Mouse (Mus musculus): Measurements from ENCODE around the gene Nckap1l. TPM values are rescaled to one million over a fixed set of nuclear protein-coding genes. Genes with fewer than 3 reads are reported as not detected.

The Nckap1l gene
- polyA plus RNA-seq, 1 experiment from 2014 or later, result 3.2 TPM

DNA sequence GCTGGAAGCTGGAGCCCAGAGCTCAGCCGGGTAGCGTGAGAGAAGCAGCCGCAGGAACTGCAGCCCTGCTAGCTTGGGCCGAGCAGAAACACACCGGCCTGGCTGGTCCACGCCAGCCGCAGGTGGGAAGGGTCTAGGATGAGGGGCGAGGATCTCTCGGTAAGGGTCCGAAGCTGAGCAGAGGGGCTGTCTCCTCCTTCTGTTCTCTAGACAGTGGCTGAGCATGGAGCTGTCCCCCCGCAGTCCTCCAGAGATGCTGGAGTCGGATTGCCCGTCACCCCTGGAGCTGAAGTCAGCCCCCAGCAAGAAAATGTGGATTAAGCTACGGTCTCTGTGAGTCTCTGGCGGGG is 49.6 kb downstream of the Nckap1l start:
- 0% methylated on average over 15 of the region's 15 CpGs for WGBS
- H3K9ac ChIP-seq (replicated peaks; ENCODE audit: low read depth, low read length), result peak overlapping the region; percentile 36; the same call in 1 of the 2 replicates
- H3K27me3 ChIP-seq (ENCODE audit: control insufficient read depth, insufficient read depth, low read length), result peaks cover 5% of the 10 kb centered on the region; the same call in 1 of the 2 replicates
- no peak overlapping the region for H3K27ac ChIP-seq (ENCODE audit: low read length)
- H3K4me3 ChIP-seq (ENCODE audit: low read depth, low read length), result peak overlapping the region; percentile 57
- no peaks in the 10 kb centered on the region for H3K36me3 ChIP-seq (ENCODE audit: control insufficient read depth, insufficient read depth, low read length)
- no peaks in the 10 kb centered on the region for H3K4me1 ChIP-seq (ENCODE audit: control insufficient read depth, insufficient read depth, low read length)
- no peaks in the 10 kb centered on the region for H3K9me3 ChIP-seq (ENCODE audit: control insufficient read depth, low read depth, low read length)
- H3K4me2 ChIP-seq (replicated peaks; ENCODE audit: low read depth, low read length), result peak overlapping the region; percentile 86
- peak; percentile 54; the same call in 1 of the 2 replicates for ATAC-seq (ENCODE audit: insufficient number of reproducible peaks, insufficient read depth, low FRiP score, low read depth)

- no peak for ATAC-seq (ENCODE audit: insufficient number of reproducible peaks, insufficient read depth, low FRiP score, low read depth)
- 50% methylated on average over 12 of the region's 12 CpGs for WGBS
Measured at GRCm38 (mm10) chr15:103503660-103504059, 50.1 kb downstream of the Nckap1l start.

GRCm38 (mm10) chr15:103509317-103509716 is 55.7 kb downstream of the Nckap1l start:
- no peaks in the 10 kb centered on the region for H3K36me3 ChIP-seq (ENCODE audit: control insufficient read depth, insufficient read depth, low read length)
- H3K9me3 ChIP-seq (ENCODE audit: control insufficient read depth, low read depth, low read length), result no peaks in the 10 kb centered on the region
- H3K9ac ChIP-seq (replicated peaks; ENCODE audit: low read depth, low read length), result no peak overlapping the region
- 68% methylated on average over 3 of the region's 3 CpGs for WGBS
- 0 out of 2 replicates have a peak, but pooled peaks cover 7% of the 10 kb centered on the region for H3K4me1 ChIP-seq (ENCODE audit: control insufficient read depth, insufficient read depth, low read length)
- no peak overlapping the region for H3K4me2 ChIP-seq (replicated peaks; ENCODE audit: low read depth, low read length)
- no peak for ATAC-seq (ENCODE audit: insufficient number of reproducible peaks, insufficient read depth, low FRiP score, low read depth)
- no peak overlapping the region for H3K4me3 ChIP-seq (ENCODE audit: low read depth, low read length)
- no peaks in the 10 kb centered on the region for H3K27me3 ChIP-seq (ENCODE audit: control insufficient read depth, insufficient read depth, low read length)
- no peak overlapping the region for H3K27ac ChIP-seq (ENCODE audit: low read length)

More at GRCm38 (mm10) chr15:103503660-103504059, 50.1 kb downstream of the Nckap1l start:
- H3K27ac ChIP-seq (ENCODE audit: low read length), result no peak overlapping the region
- no peaks in the 10 kb centered on the region for H3K4me1 ChIP-seq (ENCODE audit: control insufficient read depth, insufficient read depth, low read length)
- no peaks in the 10 kb centered on the region for H3K36me3 ChIP-seq (ENCODE audit: control insufficient read depth, insufficient read depth, low read length)
- no peaks in the 10 kb centered on the region for H3K9me3 ChIP-seq (ENCODE audit: control insufficient read depth, low read depth, low read length)
- H3K4me3 ChIP-seq (ENCODE audit: low read depth, low read length), result peak overlapping the region; percentile 57
- H3K27me3 ChIP-seq (ENCODE audit: control insufficient read depth, insufficient read depth, low read length), result peaks cover 5% of the 10 kb centered on the region; the same call in 1 of the 2 replicates
- no peak overlapping the region for H3K9ac ChIP-seq (replicated peaks; ENCODE audit: low read depth, low read length)
- H3K4me2 ChIP-seq (replicated peaks; ENCODE audit: low read depth, low read length), result peak overlapping the region; percentile 86

DNA sequence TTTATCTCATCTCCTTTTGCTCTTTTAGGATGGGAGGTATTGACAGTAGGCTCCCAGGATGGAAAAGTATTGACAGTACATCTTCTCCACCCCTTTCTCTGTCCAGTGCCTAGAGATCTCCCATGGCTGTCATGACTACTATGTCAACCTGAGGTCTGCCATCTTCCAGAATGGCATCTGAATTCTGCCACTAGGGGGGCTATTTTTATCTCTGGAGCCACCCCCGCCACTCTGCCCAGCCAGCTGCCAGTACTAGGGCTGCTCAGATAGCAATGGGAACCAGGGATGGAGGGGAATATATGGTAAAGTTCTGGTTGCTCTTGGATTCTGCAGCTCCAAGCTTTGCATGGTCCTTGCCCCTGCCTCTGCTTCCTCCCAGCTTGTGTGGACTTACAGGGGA is 58.1 kb downstream of the Nckap1l start:
- H3K27ac ChIP-seq (ENCODE audit: low read length), result no peak overlapping the region
- H3K36me3 ChIP-seq (ENCODE audit: control insufficient read depth, insufficient read depth, low read length), result no peaks in the 10 kb centered on the region
- 88% methylated on average over 1 of the region's 1 CpGs for WGBS
- peaks cover 16% of the 10 kb centered on the region; the same call in 1 of the 2 replicates for H3K4me1 ChIP-seq (ENCODE audit: control insufficient read depth, insufficient read depth, low read length)
- H3K9ac ChIP-seq (replicated peaks; ENCODE audit: low read depth, low read length), result no peak overlapping the region
- no peak for ATAC-seq (ENCODE audit: insufficient number of reproducible peaks, insufficient read depth, low FRiP score, low read depth)
- no peak overlapping the region for H3K4me3 ChIP-seq (ENCODE audit: low read depth, low read length)
- H3K9me3 ChIP-seq (ENCODE audit: control insufficient read depth, low read depth, low read length), result no peaks in the 10 kb centered on the region
- H3K4me2 ChIP-seq (replicated peaks; ENCODE audit: low read depth, low read length), result no peak overlapping the region
- H3K27me3 ChIP-seq (ENCODE audit: control insufficient read depth, insufficient read depth, low read length), result no peaks in the 10 kb centered on the region

DNA sequence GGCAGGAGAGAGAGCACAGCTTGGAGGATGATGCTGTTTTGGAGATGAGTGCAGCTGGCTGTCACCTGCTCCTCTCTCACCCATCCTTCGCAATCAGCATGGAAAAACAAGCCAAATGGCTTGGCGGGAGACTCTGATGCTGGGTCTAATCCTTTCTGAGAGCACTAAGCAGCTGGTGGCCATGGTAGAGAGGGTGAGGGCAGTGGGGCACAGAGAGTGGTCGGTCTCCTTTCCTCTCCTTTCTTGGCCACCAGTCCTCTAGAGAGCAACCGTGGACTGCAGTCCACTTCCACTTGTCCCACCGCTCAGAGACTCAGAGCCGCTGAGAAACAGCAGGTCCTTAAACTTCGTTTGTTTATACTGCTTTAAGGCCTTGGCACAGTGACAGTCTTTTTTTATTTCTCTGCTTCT is 60.0 kb downstream of the Nckap1l start:
- Histone ChIP-seq H3K27ac (ENCODE audit: low read length) (peak overlapping the region; percentile 55; the same call in 1 of the 2 replicates), H3K36me3 (ENCODE audit: control insufficient read depth, insufficient read depth, low read length) (no peaks in the 10 kb centered on the region), H3K4me1 (ENCODE audit: control insufficient read depth, insufficient read depth, low read length) (peaks cover 17% of the 10 kb centered on the region; the same call in 1 of the 2 replicates), H3K4me3 (ENCODE audit: low read depth, low read length) (no peak overlapping the region), H3K9me3 (ENCODE audit: control insufficient read depth, low read depth, low read length) (no peaks in the 10 kb centered on the region), H3K27me3 (ENCODE audit: control insufficient read depth, insufficient read depth, low read length) (no peaks in the 10 kb centered on the region), H3K9ac (replicated peaks; ENCODE audit: low read depth, low read length) (no peak overlapping the region), H3K4me2 (replicated peaks; ENCODE audit: low read depth, low read length) (peak overlapping the region; percentile 44)
- ATAC-seq (ENCODE audit: insufficient number of reproducible peaks, insufficient read depth, low FRiP score, low read depth), result peak; percentile 51; the same call in 1 of the 2 replicates
- 7% methylated on average over 7 of the region's 7 CpGs for WGBS

DNA sequence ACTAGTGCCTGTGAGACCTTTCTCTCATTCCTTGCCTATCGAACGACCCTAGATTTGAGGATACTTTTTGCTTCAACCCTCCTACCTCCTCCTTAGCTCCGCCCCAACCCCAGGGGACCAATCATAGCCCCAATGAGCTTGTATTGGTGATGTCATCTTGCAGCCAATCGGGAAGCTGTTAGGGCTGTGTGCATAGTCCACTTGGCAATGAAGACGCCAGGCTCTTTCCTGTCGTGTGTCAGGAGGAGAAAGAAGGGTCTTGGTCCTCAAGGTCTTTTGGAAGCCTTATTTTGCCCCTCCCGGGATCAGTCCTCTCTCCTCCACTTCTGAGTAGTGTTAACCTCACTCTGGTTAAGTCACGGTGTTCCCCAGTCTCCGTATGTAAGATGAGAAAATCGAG is 60.5 kb downstream of the Nckap1l start:
- Histone ChIP-seq H3K27me3 (ENCODE audit: control insufficient read depth, insufficient read depth, low read length) (no peaks in the 10 kb centered on the region), H3K36me3 (ENCODE audit: control insufficient read depth, insufficient read depth, low read length) (no peaks in the 10 kb centered on the region), H3K4me1 (ENCODE audit: control insufficient read depth, insufficient read depth, low read length) (peaks cover 22% of the 10 kb centered on the region; the same call in 1 of the 2 replicates), H3K9ac (replicated peaks; ENCODE audit: low read depth, low read length) (no peak overlapping the region), H3K4me2 (replicated peaks; ENCODE audit: low read depth, low read length) (peak overlapping the region; percentile 44), H3K9me3 (ENCODE audit: control insufficient read depth, low read depth, low read length) (no peaks in the 10 kb centered on the region), H3K27ac (ENCODE audit: low read length) (no peak overlapping the region), H3K4me3 (ENCODE audit: low read depth, low read length) (peak overlapping the region; percentile 18)
- ATAC-seq (ENCODE audit: insufficient number of reproducible peaks, insufficient read depth, low FRiP score, low read depth), result peak; percentile 92
- WGBS, result 4% methylated on average over 10 of the region's 10 CpGs

GRCm38 (mm10) chr15:103514914-103515313 is 61.3 kb downstream of the Nckap1l start:
- no peak for ATAC-seq (ENCODE audit: insufficient number of reproducible peaks, insufficient read depth, low FRiP score, low read depth)
- no peaks in the 10 kb centered on the region for H3K9me3 ChIP-seq (ENCODE audit: control insufficient read depth, low read depth, low read length)
- H3K4me1 ChIP-seq (ENCODE audit: control insufficient read depth, insufficient read depth, low read length), result peaks cover 24% of the 10 kb centered on the region; the same call in 1 of the 2 replicates
- WGBS, result 33% methylated on average over 3 of the region's 3 CpGs
- H3K4me3 ChIP-seq (ENCODE audit: low read depth, low read length), result no peak overlapping the region
- H3K27me3 ChIP-seq (ENCODE audit: control insufficient read depth, insufficient read depth, low read length), result no peaks in the 10 kb centered on the region
- no peak overlapping the region for H3K27ac ChIP-seq (ENCODE audit: low read length)
- H3K4me2 ChIP-seq (replicated peaks; ENCODE audit: low read depth, low read length), result peak overlapping the region; percentile 44
- no peaks in the 10 kb centered on the region for H3K36me3 ChIP-seq (ENCODE audit: control insufficient read depth, insufficient read depth, low read length)
- H3K9ac ChIP-seq (replicated peaks; ENCODE audit: low read depth, low read length), result no peak overlapping the region

DNA sequence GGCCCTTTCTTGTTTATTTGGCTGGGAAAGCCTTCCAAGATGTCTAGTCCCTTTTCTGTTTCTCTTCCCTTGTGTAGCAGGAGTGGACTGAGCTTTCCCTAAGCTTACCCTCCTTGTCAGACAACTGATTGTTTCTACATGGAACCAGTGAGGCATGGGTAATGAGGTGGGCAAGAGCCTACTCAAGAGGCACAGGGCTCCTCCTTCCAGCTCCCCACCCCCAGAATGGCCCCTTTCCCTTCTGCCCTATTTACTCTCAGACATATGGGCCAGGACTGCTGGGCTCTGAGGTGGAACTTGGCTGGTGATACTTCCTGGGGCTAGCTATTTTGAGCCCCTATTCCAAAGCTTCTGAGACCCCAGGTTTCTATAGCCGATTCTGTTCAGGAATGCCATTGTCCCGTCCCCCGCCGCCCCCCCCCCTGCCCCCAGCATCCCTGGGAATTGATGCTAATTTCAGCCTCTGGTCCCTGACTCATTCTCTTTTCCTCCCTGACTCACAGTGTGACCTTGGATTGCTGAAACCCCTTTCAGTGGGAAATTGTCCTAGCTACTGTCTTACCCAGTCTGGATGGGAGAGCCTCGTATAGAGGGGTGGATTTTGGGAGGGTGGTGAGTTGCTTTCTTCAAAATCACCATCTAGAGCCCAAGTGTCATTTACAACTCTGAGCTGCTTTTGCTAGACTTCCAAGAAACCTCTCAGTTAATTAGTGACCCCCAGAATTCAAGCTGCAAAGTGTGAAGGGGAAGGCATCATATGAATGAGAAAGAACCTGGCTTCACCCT is 65.2 kb downstream of the Nckap1l start:
- no peak for ATAC-seq (ENCODE audit: insufficient number of reproducible peaks, insufficient read depth, low FRiP score, low read depth)
- peak overlapping the region; percentile 4; the same call in 1 of the 2 replicates for H3K27ac ChIP-seq (ENCODE audit: low read length)
- 28% methylated on average over 5 of the region's 5 CpGs for WGBS

More for the DNA sequence above, 65.2 kb downstream of the Nckap1l start:
- Histone ChIP-seq H3K27me3 (ENCODE audit: control insufficient read depth, insufficient read depth, low read length) (no peaks in the 10 kb centered on the region), H3K9ac (replicated peaks; ENCODE audit: low read depth, low read length) (no peak overlapping the region), H3K4me1 (ENCODE audit: control insufficient read depth, insufficient read depth, low read length) (peaks cover 17% of the 10 kb centered on the region; the same call in 1 of the 2 replicates), H3K4me3 (ENCODE audit: low read depth, low read length) (no peak overlapping the region), H3K4me2 (replicated peaks; ENCODE audit: low read depth, low read length) (no peak overlapping the region), H3K36me3 (ENCODE audit: control insufficient read depth, insufficient read depth, low read length) (no peaks in the 10 kb centered on the region), H3K9me3 (ENCODE audit: control insufficient read depth, low read depth, low read length) (no peaks in the 10 kb centered on the region)
